Comparison of ENCODE assay signal across 10 mouse cellular contexts in genomic region chr2:168677650-168678049, GRCm38 (mm10).
DNase-seq lines count a peak whose midpoint lies in the region; ATAC-seq and TF ChIP-seq lines count a peak whose summit lies in the region.
"Had no signal": no experiment of that assay in that cellular context is flagged by ENCODE, and none has a peak within 500 bp of the region (broad histone marks: within the 10 kb centered on the region; RNA-seq: fewer than 3 reads in every experiment).

No protein-coding gene starts in this region.

- ATAC-seq in embryonic facial prominence, embryonic 14.5 days (ENCODE audit: low read depth): peak; percentile 73
- peak; percentile 97 for ATAC-seq in intestine, embryonic 16.5 days

- TF ChIP-seq CTCF in layer of hippocampus, adult 2 months (conservative IDR thresholded peaks at IDR 0.05): no peak
- TF ChIP-seq CTCF in thymus, adult 2 months (IDR thresholded peaks at IDR 0.05; ENCODE audit: borderline replicate concordance, control insufficient read depth, extremely low read depth, insufficient read depth, low read length, poor library complexity): no peak

- no peak overlapping the region for H3K4me2 ChIP-seq in embryonic facial prominence, embryonic 14.5 days (ENCODE audit: low read depth, low read length)
- H3K4me2 ChIP-seq in intestine, embryonic 16.5 days (ENCODE audit: low read depth, low read length): no peak overlapping the region
- H3K4me2 ChIP-seq: liver, embryonic 15.5 days had no signal

- H3K9me3 ChIP-seq in embryonic facial prominence, embryonic 14.5 days (ENCODE audit: control insufficient read depth, low read length): no peaks in the 10 kb centered on the region
- no peaks in the 10 kb centered on the region for H3K9me3 ChIP-seq in intestine, embryonic 16.5 days (ENCODE audit: control insufficient read depth, low read length)
- H3K9me3 ChIP-seq: liver, embryonic 15.5 days had no signal

- H3K27ac ChIP-seq in layer of hippocampus, adult 2 months: peak overlapping the region; percentile 59
- no peak overlapping the region for H3K27ac ChIP-seq in embryonic facial prominence, embryonic 14.5 days (replicated peaks; ENCODE audit: low read depth, low read length)
- H3K27ac ChIP-seq in intestine, embryonic 16.5 days (ENCODE audit: low read length): 0 out of 2 replicates have a peak overlapping the region, but pooled peaks have one; percentile 37
- H3K27ac ChIP-seq in thymus, adult 2 months (ENCODE audit: control insufficient read depth, insufficient read depth, low read length): no peak overlapping the region
- H3K27ac ChIP-seq: liver, embryonic 15.5 days had no signal

- H3K36me3 ChIP-seq in embryonic facial prominence, embryonic 14.5 days (ENCODE audit: control insufficient read depth, insufficient read depth, low read length): peaks cover 63% of the 10 kb centered on the region
- H3K36me3 ChIP-seq in intestine, embryonic 16.5 days (ENCODE audit: control insufficient read depth, insufficient read depth, low read length): peaks cover 25% of the 10 kb centered on the region
- H3K36me3 ChIP-seq in thymus, adult 2 months (ENCODE audit: control insufficient read depth, insufficient read depth, low read length): no peaks in the 10 kb centered on the region
- H3K36me3 ChIP-seq: liver, embryonic 15.5 days had no signal

- no peak overlapping the region for H3K4me3 ChIP-seq in layer of hippocampus, adult 2 months
- no peak overlapping the region for H3K4me3 ChIP-seq in embryonic facial prominence, embryonic 14.5 days (ENCODE audit: low read depth, low read length)
- H3K4me3 ChIP-seq in intestine, embryonic 16.5 days (ENCODE audit: low read length): no peak overlapping the region
- H3K4me3 ChIP-seq in thymus, adult 2 months (ENCODE audit: control insufficient read depth, insufficient read depth, low read length): no peak overlapping the region
- H3K4me3 ChIP-seq: liver, embryonic 15.5 days had no signal

- WGBS in embryonic facial prominence, embryonic 14.5 days: 76% methylated on average over 9 of the region's 9 CpGs
- WGBS in intestine, embryonic 16.5 days: 58% methylated on average over 9 of the region's 9 CpGs
- WGBS in thymus, adult 2 months: 86% methylated on average over 9 of the region's 9 CpGs

- no peaks in the 10 kb centered on the region for H3K27me3 ChIP-seq in embryonic facial prominence, embryonic 14.5 days (replicated peaks; ENCODE audit: control insufficient read depth, insufficient read depth, low read length)
- no peaks in the 10 kb centered on the region for H3K27me3 ChIP-seq in intestine, embryonic 16.5 days (replicated peaks; ENCODE audit: control insufficient read depth, insufficient read depth, low read length)
- no peaks in the 10 kb centered on the region for H3K27me3 ChIP-seq in thymus, adult 2 months (ENCODE audit: control insufficient read depth, insufficient read depth, low read length)
- H3K27me3 ChIP-seq: liver, embryonic 15.5 days had no signal

- intact Hi-C loops in heart, postnatal 14 days (cut with DNase I): no loop called here

- H3K9ac ChIP-seq in embryonic facial prominence, embryonic 14.5 days (ENCODE audit: low read depth, low read length): no peak overlapping the region
- 0 out of 2 replicates have a peak overlapping the region, but pooled peaks have one; percentile 19 for H3K9ac ChIP-seq in intestine, embryonic 16.5 days (ENCODE audit: low read depth, low read length)
- H3K9ac ChIP-seq: liver, embryonic 15.5 days had no signal

- no peak for DNase-seq in layer of hippocampus, adult 2 months (ENCODE audit: low spot score in 2 of 2)
- DNase-seq in layer of hippocampus, postnatal 25 days (ENCODE audit: extremely low spot score in 1 of 2, low spot score in 1 of 2): no peak
- peak; percentile 17 for DNase-seq in embryonic facial prominence, embryonic 14.5 days (ENCODE audit: low spot score)
- DNase-seq in retina, postnatal 1 day: peak; percentile 80
- no peak for DNase-seq in heart, postnatal 14 days
- DNase-seq in thymus, adult 2 months: no peak
- no peak for DNase-seq in spleen, adult 12 weeks (ENCODE audit: low spot score)
- DNase-seq: thymus, postnatal 14 days had no signal

- TF ChIP-seq POLR2A in thymus, adult 2 months (IDR thresholded peaks at IDR 0.05; ENCODE audit: control insufficient read depth, extremely low read depth, insufficient read depth, low read length, poor library complexity): no peak

- no peaks in the 10 kb centered on the region for H3K4me1 ChIP-seq in embryonic facial prominence, embryonic 14.5 days (ENCODE audit: control insufficient read depth, insufficient read depth, low read length)
- H3K4me1 ChIP-seq in intestine, embryonic 16.5 days (ENCODE audit: control insufficient read depth, insufficient read depth, low read length): 0 out of 2 replicates have a peak, but pooled peaks cover 7% of the 10 kb centered on the region
- no peaks in the 10 kb centered on the region for H3K4me1 ChIP-seq in thymus, adult 2 months (replicated peaks; ENCODE audit: control insufficient read depth, insufficient read depth, low read length)
- H3K4me1 ChIP-seq: liver, embryonic 15.5 days had no signal

Comparison
In these comparisons a context has a peak if more than half of its experiments do, and no peak if none do; other contexts are left out.
1. DNase-seq: peak in embryonic facial prominence, embryonic 14.5 days (single experiment) and retina, postnatal 1 day (single experiment); none in layer of hippocampus, adult 2 months (0 of 2), layer of hippocampus, postnatal 25 days (0 of 2), heart, postnatal 14 days (0 of 2), thymus, adult 2 months (single experiment) and spleen, adult 12 weeks (single experiment).
2. H3K27ac ChIP-seq: peak in layer of hippocampus, adult 2 months (single experiment) and intestine, embryonic 16.5 days (single experiment); none in embryonic facial prominence, embryonic 14.5 days (single experiment) and thymus, adult 2 months (single experiment).